Mouse (Mus musculus) layer of hippocampus, adult 2 months (tissue): ENCODE measurements around the gene Wfdc11. TPM values are rescaled to one million over a fixed set of nuclear protein-coding genes. Genes with fewer than 3 reads are reported as not detected.
"Not testable (repeated sequence)": the region's sequence is repeated elsewhere in the genome, so short reads cannot be mapped to it uniquely, and the experiment has no call there.

Experiments
- DNase-seq, 2 experiments: peaks; one replicate each; pipeline ENCODE4 v3.0.0; 2022; ENCODE audit warnings: low spot score in 2 of 2
- H3K27ac ChIP-seq: fragments of 200-600 bp; 2 replicates; pipeline ENCODE4 v1.8.1; 2022
- H3K4me3 ChIP-seq: fragments of 200-600 bp; 2 replicates; pipeline ENCODE4 v1.8.1; 2022; ENCODE audit warnings: mild to moderate bottlenecking
- CTCF ChIP-seq: fragments of 200-600 bp; conservative IDR thresholded peaks from 2 replicates; pipeline ENCODE4 v1.8.1; 2022; ENCODE audit warnings: antibody characterized with exemption, mild to moderate bottlenecking, moderate library complexity
- total RNA-seq, 2 experiments: library from RNA; stranded (reverse); gene quantifications; 2 replicates each; pipeline ENCODE4 v1.2.3; 2021

Wfdc11 gene
- total RNA-seq, 2 experiments from 2014 or later, result not detected

DNA sequence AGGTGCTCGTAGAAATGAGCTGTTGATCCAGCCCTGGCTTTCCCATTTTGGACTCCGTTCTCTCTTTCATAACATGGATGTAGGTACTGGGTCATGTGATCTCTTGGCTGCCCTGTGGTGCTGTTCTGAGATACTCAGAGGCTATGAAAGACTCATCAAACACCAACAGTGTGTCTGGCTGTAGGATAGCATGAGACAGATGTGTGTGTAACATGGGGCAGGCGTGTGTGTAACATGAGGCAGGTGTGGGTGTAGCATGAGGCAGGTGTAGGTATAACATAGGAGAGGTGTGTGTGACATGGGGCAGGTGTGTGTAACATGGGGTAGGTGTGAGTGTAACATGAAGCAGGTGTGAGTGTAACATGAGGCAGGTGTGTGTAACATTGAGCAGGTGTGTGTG, 58.5 kb downstream of the Wfdc11 start:
- H3K4me3 ChIP-seq, result no peak overlapping the region

GRCm38 (mm10) chr2:164613471-164613870, 60.4 kb downstream of the Wfdc11 start, which contains the start of the genes Wfdc6b and Wfdc8:
Wfdc6b (plus strand) TSS chr2:164613522.
Wfdc8 (minus strand) TSS chr2:164613626.
- DNase-seq, H3K4me3 ChIP-seq, H3K27ac ChIP-seq: not testable (repeated sequence)

More for the DNA sequence above, 58.5 kb downstream of the Wfdc11 start:
- TF ChIP-seq CTCF, result no peak
- no peak for DNase-seq
- no peak overlapping the region for H3K27ac ChIP-seq

Other genes starting within 250 kb of the Wfdc11 start
- 100 to 1,000 TPM; 122 to 137 TPM for gene Sdc4, start 230.2 kb downstream of the Wfdc11 start, total RNA-seq
- gene Sys1, start 217.1 kb downstream of the Wfdc11 start, total RNA-seq, result 10 to 100 TPM; 40.8 to 41.0 TPM
- gene Gm20458, start 213.1 kb downstream of the Wfdc11 start, total RNA-seq, result 1 to 10 TPM; 6.2 to 6.9 TPM
- gene Trp53tg5, start 200.4 kb downstream of the Wfdc11 start, total RNA-seq, result not detected
- gene Dbndd2, start 188.0 kb downstream of the Wfdc11 start, total RNA-seq, result 100 to 1,000 TPM; 111 to 112 TPM
- 10 to 100 TPM; 79.3 to 84.1 TPM for gene Pigt, start 176.6 kb downstream of the Wfdc11 start, total RNA-seq
- not detected for gene Wfdc2, start 111.7 kb downstream of the Wfdc11 start, total RNA-seq
- not detected for gene Spint3, start 100.6 kb downstream of the Wfdc11 start, total RNA-seq
- gene Wfdc6a, start 88.6 kb downstream of the Wfdc11 start, total RNA-seq, result not detected
- gene Eppin, start 80.5 kb downstream of the Wfdc11 start, total RNA-seq, result not detected
- gene Wfdc6b, start 60.6 kb downstream of the Wfdc11 start, total RNA-seq, result not detected
- gene Wfdc8, start 60.5 kb downstream of the Wfdc11 start, total RNA-seq, result not detected
- not detected for gene Wfdc16, start 35.3 kb downstream of the Wfdc11 start, total RNA-seq
- gene Wfdc10, start 18.0 kb downstream of the Wfdc11 start, total RNA-seq, result not detected
- not detected for gene Wfdc9, start 17.5 kb downstream of the Wfdc11 start, total RNA-seq
- not detected for gene Wfdc13, start 11.0 kb upstream of the Wfdc11 start, total RNA-seq
- gene Spint4, start 24.4 kb upstream of the Wfdc11 start, total RNA-seq, result not detected
- not detected for gene Spint5, start 41.2 kb upstream of the Wfdc11 start, total RNA-seq
- gene Wfdc3, start 71.8 kb upstream of the Wfdc11 start, total RNA-seq, result 1 to 10 TPM in 1 of 2 experiments, under 1 TPM in 1; 0.64 to 1.3 TPM
- gene Dnttip1, start 71.9 kb upstream of the Wfdc11 start, total RNA-seq, result 10 to 100 TPM; 40.4 to 41.2 TPM
- 1 to 10 TPM in 1 of 2 experiments, under 1 TPM in 1; 0.76 to 1.6 TPM for gene Ube2c, start 95.8 kb upstream of the Wfdc11 start, total RNA-seq
- not detected for gene Tnnc2, start 105.9 kb upstream of the Wfdc11 start, total RNA-seq
- gene Snx21, start 111.7 kb upstream of the Wfdc11 start, total RNA-seq, result 10 to 100 TPM; 39.8 TPM
- 10 to 100 TPM; 25.8 to 32.2 TPM for gene Acot8, start 130.8 kb upstream of the Wfdc11 start, total RNA-seq
- 1 to 10 TPM; 7.2 to 8.9 TPM for gene Zswim3, start 131.0 kb upstream of the Wfdc11 start, total RNA-seq
- 10 to 100 TPM; 23.6 to 25.2 TPM for gene Zswim1, start 148.6 kb upstream of the Wfdc11 start, total RNA-seq
- gene Spata25, start 154.4 kb upstream of the Wfdc11 start, total RNA-seq, result under 1 TPM; 0.47 to 0.79 TPM
- 100 to 1,000 TPM; 103 to 108 TPM for gene Ctsa, start 158.8 kb upstream of the Wfdc11 start, total RNA-seq
- gene Neurl2, start 159.4 kb upstream of the Wfdc11 start, total RNA-seq, result 1 to 10 TPM; 2.8 to 3.6 TPM
- 10 to 100 TPM; 67.4 to 86.9 TPM for gene Pltp, start 183.6 kb upstream of the Wfdc11 start, total RNA-seq
- 10 to 100 TPM; 45.9 to 49.6 TPM for gene Pcif1, start 205.2 kb upstream of the Wfdc11 start, total RNA-seq
- 10 to 100 TPM; 29.0 to 30.9 TPM for gene Zfp335, start 237.7 kb upstream of the Wfdc11 start, total RNA-seq